Mouse (Mus musculus) megakaryocyte-erythroid progenitor cell, adult 5-6 weeks (primary cell): ENCODE measurements around the gene Cyb5r3. TPM values are rescaled to one million over a fixed set of nuclear protein-coding genes. Genes with fewer than 3 reads are reported as not detected.
A peak's percentile ranks its signal among the peaks of the same experiment; 100 is the strongest.

ENCODE experiments used
- ATAC-seq: replicated peaks from 2 replicates; pipeline ENCODE4 v1.8.0; 2016; ENCODE audit warnings: mild to moderate bottlenecking, inconsistent platforms; ENCODE audit not compliant: severe bottlenecking, poor library complexity, low FRiP score, low TSS enrichment
- total RNA-seq, 2 experiments: library from RNA; stranded (forward) in 1 of 2; stranded (reverse) in 1 of 2; fragments of 200-1000, 215-1000 nt in 1 of 2; fragments of >200 nt in 1 of 2; fragmentation: Nextera tagmentation in 1 of 2; gene quantifications; 2 replicates each; pipeline ENCODE4 v1.2.3; 2014 to 2017

Gene Cyb5r3
- total RNA-seq (2014; fragmentation: Nextera tagmentation) (89.4 and 102 TPM in 2 replicates), total RNA-seq (2017) (33.0 and 55.6 TPM in 2 replicates)

GRCm38 (mm10) chr15:83172492-83173429, at the start of gene Cyb5r3:
Gene Cyb5r3, minus strand, starts transcription at chr15:83172592.
- ATAC-seq: peak; percentile 3; the same call in 1 of the 2 replicates

- ATAC-seq: no peak
Observed at GRCm38 (mm10) chr15:83221721-83222120, 49.3 kb upstream of the Cyb5r3 start.

GRCm38 (mm10) chr15:83220368-83221013, 48.1 kb upstream of the Cyb5r3 start:
- no peak for ATAC-seq

- ATAC-seq: no peak
Observed at GRCm38 (mm10) chr15:83215322-83216216, 43.2 kb upstream of the Cyb5r3 start.

- ATAC-seq: peak; percentile 59
Observed at GRCm38 (mm10) chr15:83210229-83210628, 37.8 kb upstream of the Cyb5r3 start.

- no peak for ATAC-seq
Observed at GRCm38 (mm10) chr15:83209719-83210118, 37.3 kb upstream of the Cyb5r3 start.

- ATAC-seq: no peak
Observed at GRCm38 (mm10) chr15:83209092-83209695, 36.8 kb upstream of the Cyb5r3 start.

- ATAC-seq: peak; percentile 90
Observed at GRCm38 (mm10) chr15:83204731-83205451, 32.5 kb upstream of the Cyb5r3 start.

GRCm38 (mm10) chr15:83202412-83202811, 30.0 kb upstream of the Cyb5r3 start:
- ATAC-seq: no peak

- no peak for ATAC-seq
Observed at GRCm38 (mm10) chr15:83193413-83193812, 21.0 kb upstream of the Cyb5r3 start.

GRCm38 (mm10) chr15:83182351-83182750, 10.0 kb upstream of the Cyb5r3 start:
- ATAC-seq: 0 out of 2 replicates have a peak, but pooled peaks have one; percentile 2

GRCm38 (mm10) chr15:83181800-83182330, 9.5 kb upstream of the Cyb5r3 start:
- peak; percentile 49; the same call in 1 of the 2 replicates for ATAC-seq

- ATAC-seq: no peak
Observed at GRCm38 (mm10) chr15:83180004-83180403, 7.6 kb upstream of the Cyb5r3 start.

- no peak for ATAC-seq
Observed at GRCm38 (mm10) chr15:83176653-83177052, 4.3 kb upstream of the Cyb5r3 start.

- no peak for ATAC-seq
Observed at GRCm38 (mm10) chr15:83173914-83174884, 1.8 kb upstream of the Cyb5r3 start.

- ATAC-seq: peak; percentile 91
Observed at GRCm38 (mm10) chr15:83171712-83172481, 495 bp downstream of the Cyb5r3 start.
